Mouse (Mus musculus): ENCODE measurements around the gene Klf11. TPM values are rescaled to one million over a fixed set of nuclear protein-coding genes. Genes with fewer than 3 reads are reported as not detected.

Gene Klf11
- polyA plus RNA-seq (2011; ENCODE audit: insufficient read depth, insufficient read length, low replicate concordance, missing spikeins) = 10.4 and 11.8 TPM in 2 replicates

- TF ChIP-seq CTCF (IDR thresholded peaks at IDR 0.05; ENCODE audit: control insufficient read depth, insufficient read depth, low read length) (no peak), POLR2A (IDR thresholded peaks at IDR 0.05; ENCODE audit: borderline replicate concordance, control insufficient read depth, low read depth, low read length) (peak; percentile 48; the same call in 1 of the 2 replicates)
- WGBS = under 1% methylated on average over 67 of the region's 68 CpGs
- peak within 1 kb of the TSS; percentile 74 for H3K4me3 ChIP-seq (replicated peaks; ENCODE audit: control insufficient read depth, low read depth, low read length)
- peaks cover 5% of the 10 kb centered on the region; the same call in 1 of the 2 replicates for H3K4me1 ChIP-seq (ENCODE audit: control insufficient read depth, insufficient read depth, low read length)
- H3K27ac ChIP-seq (ENCODE audit: control insufficient read depth, insufficient read depth, low read depth, low read length, poor library complexity) = peak within 1 kb of the TSS; percentile 95
Measured at GRCm38 (mm10) chr12:24651063-24651557, at the start of gene Klf11. Gene Klf11 (plus strand): TSS chr12:24651274.

GRCm38 (mm10) chr12:24603266-24603665, 47.8 kb upstream of the Klf11 start:
- TF ChIP-seq POLR2A (IDR thresholded peaks at IDR 0.05; ENCODE audit: borderline replicate concordance, control insufficient read depth, low read depth, low read length) (no peak), CTCF (IDR thresholded peaks at IDR 0.05; ENCODE audit: control insufficient read depth, insufficient read depth, low read length) (peak; percentile 75)
- H3K4me1 ChIP-seq (ENCODE audit: control insufficient read depth, insufficient read depth, low read length) = no peaks in the 10 kb centered on the region
- 45% methylated on average over 2 of the region's 2 CpGs for WGBS
- H3K4me3 ChIP-seq (replicated peaks; ENCODE audit: control insufficient read depth, low read depth, low read length) = no peak overlapping the region
- H3K27ac ChIP-seq (ENCODE audit: control insufficient read depth, insufficient read depth, low read depth, low read length, poor library complexity) = no peak overlapping the region

GRCm38 (mm10) chr12:24606166-24606565, 44.9 kb upstream of the Klf11 start:
- Histone ChIP-seq H3K4me1 (ENCODE audit: control insufficient read depth, insufficient read depth, low read length) (no peaks in the 10 kb centered on the region), H3K27ac (ENCODE audit: control insufficient read depth, insufficient read depth, low read depth, low read length, poor library complexity) (no peak overlapping the region), H3K4me3 (replicated peaks; ENCODE audit: control insufficient read depth, low read depth, low read length) (no peak overlapping the region)
- 85% methylated on average over 10 of the region's 10 CpGs for WGBS
- no peak for TF ChIP-seq CTCF (IDR thresholded peaks at IDR 0.05; ENCODE audit: control insufficient read depth, insufficient read depth, low read length)

GRCm38 (mm10) chr12:24612591-24612990, 38.5 kb upstream of the Klf11 start:
- TF ChIP-seq POLR2A (IDR thresholded peaks at IDR 0.05; ENCODE audit: borderline replicate concordance, control insufficient read depth, low read depth, low read length) = no peak
- no peak for TF ChIP-seq CTCF (IDR thresholded peaks at IDR 0.05; ENCODE audit: control insufficient read depth, insufficient read depth, low read length)
- H3K27ac ChIP-seq (ENCODE audit: control insufficient read depth, insufficient read depth, low read depth, low read length, poor library complexity) = no peak overlapping the region
- WGBS = 82% methylated on average over 6 of the region's 6 CpGs
- no peaks in the 10 kb centered on the region for H3K4me1 ChIP-seq (ENCODE audit: control insufficient read depth, insufficient read depth, low read length)
- H3K4me3 ChIP-seq (replicated peaks; ENCODE audit: control insufficient read depth, low read depth, low read length) = no peak overlapping the region

GRCm38 (mm10) chr12:24614452-24615075, 36.5 kb upstream of the Klf11 start:
- no peak overlapping the region for H3K27ac ChIP-seq (ENCODE audit: control insufficient read depth, insufficient read depth, low read depth, low read length, poor library complexity)
- WGBS = 88% methylated on average over 17 of the region's 17 CpGs
- no peaks in the 10 kb centered on the region for H3K4me1 ChIP-seq (ENCODE audit: control insufficient read depth, insufficient read depth, low read length)
- H3K4me3 ChIP-seq (replicated peaks; ENCODE audit: control insufficient read depth, low read depth, low read length) = no peak overlapping the region
- no peak for TF ChIP-seq POLR2A (IDR thresholded peaks at IDR 0.05; ENCODE audit: borderline replicate concordance, control insufficient read depth, low read depth, low read length)
- no peak for TF ChIP-seq CTCF (IDR thresholded peaks at IDR 0.05; ENCODE audit: control insufficient read depth, insufficient read depth, low read length)

- Histone ChIP-seq H3K4me1 (ENCODE audit: control insufficient read depth, insufficient read depth, low read length) (no peaks in the 10 kb centered on the region), H3K27ac (ENCODE audit: control insufficient read depth, insufficient read depth, low read depth, low read length, poor library complexity) (no peak overlapping the region), H3K4me3 (replicated peaks; ENCODE audit: control insufficient read depth, low read depth, low read length) (no peak overlapping the region)
- TF ChIP-seq POLR2A (IDR thresholded peaks at IDR 0.05; ENCODE audit: borderline replicate concordance, control insufficient read depth, low read depth, low read length) = no peak
- WGBS = 75% methylated on average over 3 of the region's 3 CpGs
Measured at GRCm38 (mm10) chr12:24615140-24615539, 35.9 kb upstream of the Klf11 start.

GRCm38 (mm10) chr12:24619436-24619835, 31.6 kb upstream of the Klf11 start:
- 77% methylated on average over 4 of the region's 4 CpGs for WGBS
- H3K4me3 ChIP-seq (replicated peaks; ENCODE audit: control insufficient read depth, low read depth, low read length) = no peak overlapping the region
- H3K4me1 ChIP-seq (ENCODE audit: control insufficient read depth, insufficient read depth, low read length) = no peaks in the 10 kb centered on the region
- TF ChIP-seq POLR2A (IDR thresholded peaks at IDR 0.05; ENCODE audit: borderline replicate concordance, control insufficient read depth, low read depth, low read length) = no peak
- TF ChIP-seq CTCF (IDR thresholded peaks at IDR 0.05; ENCODE audit: control insufficient read depth, insufficient read depth, low read length) = no peak
- no peak overlapping the region for H3K27ac ChIP-seq (ENCODE audit: control insufficient read depth, insufficient read depth, low read depth, low read length, poor library complexity)

GRCm38 (mm10) chr12:24623486-24624251, 27.4 kb upstream of the Klf11 start:
- H3K27ac ChIP-seq (ENCODE audit: control insufficient read depth, insufficient read depth, low read depth, low read length, poor library complexity) = no peak overlapping the region
- WGBS = 83% methylated on average over 12 of the region's 12 CpGs
- H3K4me3 ChIP-seq (replicated peaks; ENCODE audit: control insufficient read depth, low read depth, low read length) = no peak overlapping the region
- TF ChIP-seq POLR2A (IDR thresholded peaks at IDR 0.05; ENCODE audit: borderline replicate concordance, control insufficient read depth, low read depth, low read length) (no peak), CTCF (IDR thresholded peaks at IDR 0.05; ENCODE audit: control insufficient read depth, insufficient read depth, low read length) (no peak)
- H3K4me1 ChIP-seq (ENCODE audit: control insufficient read depth, insufficient read depth, low read length) = no peaks in the 10 kb centered on the region
